Mouse (Mus musculus) forebrain, embryonic 14.5 days (tissue): Measurements from ENCODE around the gene Cyp2w1. TPM values are rescaled to one million over a fixed set of nuclear protein-coding genes. Genes with fewer than 3 reads are reported as not detected.
"Not testable (repeated sequence)": the region's sequence is repeated elsewhere in the genome, so short reads cannot be mapped to it uniquely, and the experiment has no call there.

Experiments
- ATAC-seq: fragments of 200-750 bp; cut with Nextera tagmentation; 2 replicates; pipeline ENCODE4 v1.8.0; 2017; ENCODE audit warnings: mild to moderate bottlenecking, moderate library complexity
- DNase-seq: peaks from one replicate; pipeline ENCODE4 v3.0.0-alpha.2; 2015; ENCODE audit warnings: low spot score
- H3K27ac ChIP-seq: fragments of 300-500 bp; sonication (generic); 2 replicates; pipeline ENCODE4 v1.5.1; 2014; ENCODE audit warnings: low read depth, mild to moderate bottlenecking, control low read depth, low read length, moderate library complexity
- H3K27me3 ChIP-seq: fragments of 300-500 bp; sonication (generic); replicated peaks from 2 replicates; pipeline ENCODE4 v1.6.1; 2014; ENCODE audit warnings: low read length, control low read depth, mixed read lengths; ENCODE audit not compliant: control insufficient read depth, insufficient read depth
- H3K36me3 ChIP-seq: fragments of 300-500 bp; sonication (generic); 2 replicates; pipeline ENCODE4 v1.6.1; 2014; ENCODE audit warnings: low read length, control low read depth; ENCODE audit not compliant: control insufficient read depth, insufficient read depth
- H3K4me1 ChIP-seq: fragments of 300-500 bp; sonication (generic); 2 replicates; pipeline ENCODE4 v1.6.1; 2014; ENCODE audit warnings: antibody characterized with exemption, low read length, control low read depth; ENCODE audit not compliant: control insufficient read depth, insufficient read depth
- H3K4me2 ChIP-seq: fragments of 300-500 bp; sonication (generic); 2 replicates; pipeline ENCODE4 v1.6.1; 2014; ENCODE audit warnings: mild to moderate bottlenecking, control low read depth, low read length
- H3K4me3 ChIP-seq: fragments of 300-500 bp; sonication (generic); 2 replicates; pipeline ENCODE4 v1.5.1; 2014; ENCODE audit warnings: low read depth, low read length, control low read depth
- H3K9ac ChIP-seq: fragments of 300-500 bp; sonication (generic); 2 replicates; pipeline ENCODE4 v1.6.1; 2014; ENCODE audit warnings: mild to moderate bottlenecking, low read length, control low read depth, moderate library complexity
- H3K9me3 ChIP-seq: fragments of 300-500 bp; sonication (generic); replicated peaks from 2 replicates; pipeline ENCODE4 v1.6.1; 2016; ENCODE audit warnings: low read length, control low read depth, mixed read lengths; ENCODE audit not compliant: control insufficient read depth
- WGBS: fragments of 180-500 bp; shearing (Covaris S2); extraction: QIAGEN DNeasy Blood & Tissue Kit; methylation state at CpG from one replicate; pipeline ENCODE4 v1.1.7; 2014; 5-methylcytosine and 5-hydroxymethylcytosine counted together
- polyA plus RNA-seq: library from polyadenylated mRNA; unstranded; fragments of >200 nt; fragmentation: Nextera tagmentation; extraction: Ambion mirVana; gene quantifications from 2 replicates; pipeline ENCODE4 v1.2.1, GENCODE M21; 2014

Gene Cyp2w1
- polyA plus RNA-seq, 1 experiment from 2014 or later = not detected

- Histone ChIP-seq H3K4me3 (no peak overlapping the region), H3K27ac (no peak overlapping the region), H3K36me3 (no peaks in the 10 kb centered on the region), H3K4me2 (no peak overlapping the region), H3K9me3 (no peaks in the 10 kb centered on the region), H3K27me3 (peaks cover 24% of the 10 kb centered on the region), H3K9ac (no peak overlapping the region), H3K4me1 (no peaks in the 10 kb centered on the region)
- 76% methylated on average over 7 of the region's 7 CpGs for WGBS
- DNase-seq (no peak), ATAC-seq (no peak)
These were observed 25.3 kb upstream of the Cyp2w1 start for GRCm38 (mm10) chr5:139326986-139327633.

- H3K4me3 ChIP-seq = no peak overlapping the region
- peaks cover 24% of the 10 kb centered on the region for H3K27me3 ChIP-seq
- no peak overlapping the region for H3K9ac ChIP-seq
- no peak overlapping the region for H3K27ac ChIP-seq
- no peaks in the 10 kb centered on the region for H3K4me1 ChIP-seq
- DNase-seq (no peak), ATAC-seq (no peak)
- H3K4me2 ChIP-seq = no peak overlapping the region
- no peaks in the 10 kb centered on the region for H3K36me3 ChIP-seq
- no peaks in the 10 kb centered on the region for H3K9me3 ChIP-seq
- WGBS = 76% methylated on average over 7 of the region's 7 CpGs
These were observed 24.8 kb upstream of the Cyp2w1 start for GRCm38 (mm10) chr5:139327634-139328020.

- Histone ChIP-seq H3K4me1 (no peaks in the 10 kb centered on the region), H3K36me3 (peaks cover 10% of the 10 kb centered on the region), H3K4me2 (no peak overlapping the region), H3K27ac (no peak overlapping the region), H3K4me3 (no peak overlapping the region), H3K9ac (no peak overlapping the region), H3K9me3 (no peaks in the 10 kb centered on the region), H3K27me3 (peaks cover 8% of the 10 kb centered on the region; the same call in 1 of the 2 replicates)
- WGBS = 72% methylated on average over 7 of the region's 7 CpGs
- ATAC-seq (no peak), DNase-seq (no peak)
These were observed 21.7 kb upstream of the Cyp2w1 start for GRCm38 (mm10) chr5:139330766-139331165.

GRCm38 (mm10) chr5:139331742-139332141 is 20.7 kb upstream of the Cyp2w1 start:
- no peaks in the 10 kb centered on the region for H3K9me3 ChIP-seq
- H3K27me3 ChIP-seq = no peaks in the 10 kb centered on the region
- H3K27ac ChIP-seq = no peak overlapping the region
- ATAC-seq (0 out of 2 replicates have a peak, but pooled peaks have one; percentile 32), DNase-seq (peak; percentile 72)
- 14% methylated on average over 8 of the region's 8 CpGs for WGBS
- no peaks in the 10 kb centered on the region for H3K4me1 ChIP-seq
- H3K36me3 ChIP-seq = peaks cover 19% of the 10 kb centered on the region
- H3K4me3 ChIP-seq = no peak overlapping the region
- H3K4me2 ChIP-seq = no peak overlapping the region
- H3K9ac ChIP-seq = no peak overlapping the region

GRCm38 (mm10) chr5:139332590-139333272 is 19.7 kb upstream of the Cyp2w1 start:
- no peaks in the 10 kb centered on the region for H3K27me3 ChIP-seq
- H3K4me2 ChIP-seq = no peak overlapping the region
- H3K9ac ChIP-seq = no peak overlapping the region
- no peak overlapping the region for H3K27ac ChIP-seq
- ATAC-seq (no peak), DNase-seq (no peak)
- no peaks in the 10 kb centered on the region for H3K9me3 ChIP-seq
- peaks cover 29% of the 10 kb centered on the region for H3K36me3 ChIP-seq
- WGBS = 82% methylated on average over 8 of the region's 8 CpGs
- H3K4me3 ChIP-seq = no peak overlapping the region
- H3K4me1 ChIP-seq = no peaks in the 10 kb centered on the region

- H3K9ac ChIP-seq = no peak overlapping the region
- H3K36me3 ChIP-seq = peaks cover 36% of the 10 kb centered on the region
- H3K4me1 ChIP-seq = no peaks in the 10 kb centered on the region
- H3K9me3 ChIP-seq = no peaks in the 10 kb centered on the region
- DNase-seq = no peak
- H3K27ac ChIP-seq = no peak overlapping the region
- ATAC-seq = no peak
- H3K27me3 ChIP-seq = no peaks in the 10 kb centered on the region
- no peak overlapping the region for H3K4me3 ChIP-seq
- no peak overlapping the region for H3K4me2 ChIP-seq
- WGBS = 85% methylated on average over 16 of the region's 16 CpGs
These were observed 19.0 kb upstream of the Cyp2w1 start for GRCm38 (mm10) chr5:139333301-139334013.

- H3K4me2 ChIP-seq, ATAC-seq, H3K27me3 ChIP-seq, H3K4me1 ChIP-seq, H3K4me3 ChIP-seq, H3K9ac ChIP-seq, H3K9me3 ChIP-seq, H3K27ac ChIP-seq, DNase-seq: not testable (repeated sequence)
- 84% methylated on average over 10 of the region's 10 CpGs for WGBS
- H3K36me3 ChIP-seq = peaks cover 45% of the 10 kb centered on the region
These were observed 18.0 kb upstream of the Cyp2w1 start for GRCm38 (mm10) chr5:139334394-139334793.

GRCm38 (mm10) chr5:139335634-139336033 is 16.8 kb upstream of the Cyp2w1 start:
- no peaks in the 10 kb centered on the region for H3K27me3 ChIP-seq
- H3K9ac ChIP-seq = no peak overlapping the region
- DNase-seq (no peak), ATAC-seq (peak; percentile 38; the same call in 1 of the 2 replicates)
- H3K27ac ChIP-seq = no peak overlapping the region
- no peak overlapping the region for H3K4me2 ChIP-seq
- WGBS = 88% methylated on average over 4 of the region's 4 CpGs
- H3K9me3 ChIP-seq = no peaks in the 10 kb centered on the region
- H3K36me3 ChIP-seq = peaks cover 57% of the 10 kb centered on the region
- no peak overlapping the region for H3K4me3 ChIP-seq
- no peaks in the 10 kb centered on the region for H3K4me1 ChIP-seq
